Mouse (Mus musculus): ENCODE data around the gene Fignl2. TPM values are rescaled to one million over a fixed set of nuclear protein-coding genes. Genes with fewer than 3 reads are reported as not detected.
A peak's percentile ranks its signal among the peaks of the same experiment; 100 is the strongest.

The Fignl2 gene
- total RNA-seq, 2 experiments from 2014 or later: 0.70 to 1.0 TPM

DNA sequence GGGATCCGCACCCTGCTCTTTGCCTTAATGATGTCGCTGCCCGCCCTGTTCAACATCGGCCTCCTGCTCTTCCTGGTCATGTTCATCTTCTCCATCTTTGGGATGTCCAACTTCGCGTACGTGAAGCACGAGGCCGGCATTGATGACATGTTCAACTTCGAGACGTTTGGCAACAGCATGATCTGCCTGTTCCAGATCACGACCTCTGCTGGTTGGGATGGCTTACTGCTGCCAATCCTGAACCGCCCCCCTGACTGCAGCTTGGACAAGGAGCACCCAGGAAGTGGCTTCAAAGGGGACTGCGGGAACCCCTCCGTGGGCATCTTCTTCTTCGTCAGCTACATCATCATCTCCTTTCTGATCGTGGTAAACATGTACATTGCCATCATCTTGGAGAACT, 38.7 kb downstream of the Fignl2 start:
- no peak for DNase-seq

DNA sequence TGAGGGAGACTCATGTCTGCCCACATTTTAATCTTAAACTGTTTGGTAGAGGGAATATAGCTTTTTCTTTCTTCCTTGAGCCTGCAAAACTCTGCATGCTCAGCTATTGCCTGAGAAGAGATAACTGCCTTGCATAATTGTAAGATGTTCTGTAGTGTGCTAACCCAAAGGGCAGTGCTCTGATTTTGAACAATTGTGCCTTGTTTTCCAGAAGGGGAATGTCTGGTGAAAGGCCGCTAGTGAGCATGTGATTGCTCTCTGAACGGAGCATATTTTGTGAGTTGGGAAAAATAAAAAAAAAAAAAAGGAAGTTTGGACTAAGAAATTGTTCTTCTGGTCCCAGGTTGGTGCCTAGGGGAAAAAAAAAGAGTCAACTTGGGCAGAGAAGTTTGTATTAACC, 49.4 kb downstream of the Fignl2 start:
- intact Hi-C loops (cut with DNase I): no loop called here
- no peak for DNase-seq

More for the DNA sequence above, 38.7 kb downstream of the Fignl2 start:
- intact Hi-C loops (cut with DNase I): no loop called here

DNA sequence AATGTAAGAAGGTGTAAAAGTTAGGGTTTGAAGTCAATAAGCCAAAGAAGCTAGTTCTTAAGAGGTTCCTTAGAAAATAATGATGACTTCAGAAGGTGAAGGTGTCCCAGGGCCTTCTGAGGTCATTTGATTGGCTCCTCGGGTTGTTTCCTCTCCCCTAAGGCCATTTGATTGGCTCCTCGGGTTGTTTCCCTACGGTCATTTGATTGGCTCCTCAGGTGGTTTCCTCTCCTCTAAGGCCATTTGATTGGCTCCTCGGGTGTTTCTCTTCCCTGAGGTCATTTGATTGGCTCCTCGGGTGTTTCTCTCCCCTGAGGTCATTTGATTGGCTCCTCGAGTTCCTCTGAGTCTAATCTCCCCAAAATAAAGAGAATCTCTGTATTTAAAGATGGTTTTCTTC, 67.0 kb downstream of the Fignl2 start:
- intact Hi-C loops (cut with DNase I): no loop called here
- DNase-seq: no peak

DNA sequence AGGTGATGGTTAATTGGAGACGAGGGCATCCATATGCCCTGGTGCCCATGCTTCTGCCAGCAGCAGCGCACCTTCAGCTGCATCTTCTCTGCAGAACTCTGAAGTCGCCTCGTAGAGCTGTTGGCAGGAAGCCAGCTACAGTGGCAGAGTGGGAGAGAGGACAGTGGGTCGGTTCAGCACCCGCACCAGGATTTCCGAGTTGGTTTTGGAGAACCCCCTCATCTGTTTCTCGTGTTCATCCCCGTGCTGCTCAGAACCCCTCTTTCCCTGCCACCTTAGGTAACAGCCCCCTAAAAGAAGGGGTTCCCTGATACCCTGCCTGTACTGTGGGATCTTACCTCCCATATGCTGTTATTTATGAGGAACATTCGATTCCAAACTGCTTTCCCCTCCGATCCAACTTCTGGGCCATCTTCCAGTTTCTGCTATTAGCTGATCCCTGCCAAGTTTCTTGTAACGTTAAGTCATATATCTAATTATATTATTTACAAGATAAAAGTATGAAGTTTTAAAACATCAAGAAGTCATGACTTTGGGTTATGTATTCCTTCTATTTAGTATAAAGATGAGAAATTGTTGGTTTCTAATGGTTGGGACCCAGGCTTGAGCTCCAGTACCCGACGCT, 69.9 kb downstream of the Fignl2 start:
- peak; percentile 46 for DNase-seq
- intact Hi-C loops (cut with DNase I): no loop called here

DNA sequence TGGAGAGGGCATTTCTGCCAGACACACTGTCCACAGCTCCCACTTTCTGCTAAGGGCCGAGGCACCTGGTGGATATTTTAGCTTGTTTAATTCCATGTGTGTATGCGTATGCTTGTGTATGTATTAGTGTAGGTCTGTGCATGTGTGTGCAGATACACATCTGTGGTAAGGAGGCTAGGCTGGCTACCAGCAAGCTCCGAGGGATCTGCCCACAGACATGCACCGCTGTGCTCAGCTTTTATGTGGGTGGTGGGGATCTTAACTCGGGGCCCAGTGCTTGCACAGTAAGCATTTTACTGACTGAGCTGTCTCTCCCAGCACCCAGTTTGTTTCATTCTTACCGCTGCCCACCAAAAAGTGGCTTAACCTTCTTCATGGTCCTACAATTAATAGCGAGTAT, 71.1 kb downstream of the Fignl2 start:
- no peak for DNase-seq
- intact Hi-C loops (cut with DNase I): no loop called here

DNA sequence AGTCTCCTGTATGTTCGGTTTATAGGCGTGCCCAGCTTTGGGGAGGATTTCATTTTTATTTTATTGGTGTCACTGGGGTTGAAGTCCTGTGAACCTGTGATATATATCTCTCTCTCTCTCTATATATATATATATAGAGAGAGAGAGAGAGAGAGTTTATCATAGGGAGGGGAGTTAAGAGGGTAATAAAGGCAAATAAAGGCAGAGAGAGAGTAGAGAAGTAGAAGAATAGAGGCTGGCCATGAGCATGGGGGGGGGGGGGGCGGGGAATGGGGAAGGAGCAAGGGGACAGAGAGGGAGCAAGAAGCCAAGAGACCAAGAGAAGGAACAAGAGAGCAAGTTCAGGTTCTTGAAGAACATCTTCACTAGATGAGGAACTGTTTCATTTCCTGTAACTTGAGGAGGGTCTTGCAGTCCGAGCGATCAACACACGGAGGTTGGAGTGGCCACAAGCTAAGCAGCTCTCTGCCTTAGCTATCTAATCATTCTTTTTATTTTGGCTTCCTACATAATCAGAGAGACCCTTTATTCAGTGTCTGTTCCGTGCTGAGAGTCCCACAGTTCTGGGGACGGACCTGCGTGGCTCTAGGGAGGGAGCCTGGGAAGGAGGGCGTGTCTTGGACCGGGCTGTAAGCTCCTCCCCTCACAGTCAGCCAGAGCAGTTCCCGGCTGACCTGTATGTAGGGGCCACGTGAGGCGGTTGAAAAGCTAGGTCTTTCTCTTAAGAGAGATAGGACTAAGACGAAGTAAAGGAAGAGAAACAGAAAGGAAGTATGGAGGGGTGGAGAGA, 71.9 kb downstream of the Fignl2 start:
- intact Hi-C loops (cut with DNase I): no loop called here
- no peak for DNase-seq

DNA sequence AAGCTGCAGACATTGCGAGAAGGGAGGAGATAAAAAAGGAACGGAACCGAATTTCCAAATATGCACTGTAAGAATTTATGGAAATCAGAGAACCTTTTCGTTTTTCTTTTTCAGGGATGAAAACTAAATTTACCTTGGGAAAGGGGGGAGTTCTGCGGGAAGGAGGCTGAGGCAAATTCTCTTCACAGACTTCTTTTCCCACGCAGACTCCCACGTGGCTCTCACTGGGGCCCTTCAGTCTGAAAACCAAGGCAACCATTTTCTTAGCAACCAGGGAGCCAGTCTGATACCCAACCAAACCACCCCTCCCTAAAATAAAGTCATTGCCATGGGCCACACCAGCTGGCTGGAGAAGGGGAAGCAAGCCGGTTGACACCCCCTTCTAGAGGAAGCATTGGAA, 72.7 kb downstream of the Fignl2 start:
- no peak for DNase-seq
- intact Hi-C loops (cut with DNase I): no loop called here

DNA sequence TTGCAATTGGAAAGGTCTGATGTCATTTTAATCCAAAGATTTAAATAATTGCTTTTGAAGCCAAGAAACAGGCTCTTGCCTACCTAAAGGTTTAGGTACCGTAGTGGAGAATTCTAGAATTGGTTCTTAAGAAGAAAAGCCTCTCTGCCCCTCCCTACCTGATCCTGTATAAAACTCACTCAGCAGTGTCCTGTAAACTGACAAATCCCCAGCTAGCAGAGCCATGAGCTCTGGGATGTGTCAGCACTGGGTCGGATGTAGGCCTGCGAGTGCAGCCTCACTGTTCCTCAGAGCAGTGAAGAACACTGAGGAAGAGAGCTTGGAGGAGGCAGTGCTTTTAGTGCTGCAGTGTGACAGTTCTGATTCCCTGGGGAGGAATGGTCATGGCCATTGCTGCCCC, 73.8 kb downstream of the Fignl2 start:
- DNase-seq: no peak
- intact Hi-C loops (cut with DNase I): no loop called here

DNA sequence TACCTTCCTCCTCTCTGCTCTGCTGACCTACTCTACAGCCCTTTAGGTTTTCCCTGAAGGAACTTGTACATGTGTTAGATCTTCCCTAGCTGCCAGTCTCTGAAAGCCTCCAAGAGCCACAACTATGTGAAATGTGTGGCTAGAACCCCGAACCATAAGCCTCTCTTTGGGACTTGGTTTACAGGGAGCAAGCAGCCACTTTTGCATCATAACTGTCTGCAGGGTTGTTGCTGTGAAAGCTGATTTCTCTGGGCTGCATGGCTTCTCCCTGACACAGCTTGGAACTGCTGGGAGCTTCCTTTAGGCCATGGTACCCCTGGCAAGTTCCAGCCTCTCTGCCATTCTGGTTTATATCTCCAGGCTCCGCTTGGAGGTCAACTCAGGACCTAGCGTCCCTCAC, 75.9 kb downstream of the Fignl2 start:
- no peak for DNase-seq
- intact Hi-C loops (cut with DNase I): no loop called here

DNA sequence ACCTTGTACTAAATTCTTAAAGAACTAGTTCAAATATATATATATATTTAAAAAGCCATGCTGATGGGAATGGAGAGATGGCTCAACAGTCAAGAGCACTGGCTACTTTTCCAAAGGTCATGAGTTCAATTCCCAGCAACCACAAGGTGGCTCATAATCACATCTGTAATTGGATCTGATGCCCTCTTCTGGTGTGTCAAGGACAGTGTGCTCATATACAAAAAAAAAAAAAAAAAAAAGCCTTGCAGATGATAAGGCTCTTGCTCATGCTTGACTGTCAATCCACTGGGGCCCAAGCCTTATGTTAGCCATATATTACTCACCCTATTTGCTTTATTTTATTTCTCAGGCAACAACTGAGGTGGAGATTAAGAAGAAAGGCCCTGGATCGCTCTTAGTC, 76.7 kb downstream of the Fignl2 start:
- intact Hi-C loops (cut with DNase I): no loop called here
- DNase-seq: no peak

Other genes starting within 250 kb of the Fignl2 start
- 100 to 1,000 TPM; 106 to 113 TPM for gene Scn8a, start 208.7 kb downstream of the Fignl2 start, total RNA-seq (2021)
- gene Gm47841, start 31.2 kb downstream of the Fignl2 start, total RNA-seq (2021): not detected
- gene Ankrd33, start 37.2 kb upstream of the Fignl2 start, total RNA-seq (2021): not detected
- 1 to 10 TPM; 8.4 to 9.7 TPM for gene Acvrl1, start 50.0 kb upstream of the Fignl2 start, total RNA-seq (2021)
- 10 to 100 TPM; 96.1 to 98.6 TPM for gene Acvr1b, start 95.5 kb upstream of the Fignl2 start, total RNA-seq (2021)
- gene Grasp, start 145.6 kb upstream of the Fignl2 start, total RNA-seq (2021): 10 to 100 TPM; 12.3 to 13.5 TPM
- 10 to 100 TPM; 20.1 to 22.6 TPM for gene Nr4a1, start 175.7 kb upstream of the Fignl2 start, total RNA-seq (2021)
- gene Atg101, start 205.7 kb upstream of the Fignl2 start, total RNA-seq (2021): 10 to 100 TPM; 36.5 to 37.1 TPM
- gene 6030408B16Rik, start 214.6 kb upstream of the Fignl2 start, total RNA-seq (2021): under 1 TPM in 1 of 2 experiments, not detected in 1; 0.56 TPM

Data from left cerebral cortex, postnatal 4 days (tissue).